Mouse (Mus musculus) C2C12 (cell line): Measurements from ENCODE around the gene Gca. TPM values are rescaled to one million over a fixed set of nuclear protein-coding genes. Genes with fewer than 3 reads are reported as not detected.

Experiments
- H3K27me3 ChIP-seq: one replicate; pipeline ENCODE4 v1.6.1; 2011; ENCODE audit not compliant: control insufficient read depth, insufficient read depth, insufficient read length
- H3K36me3 ChIP-seq: one replicate; pipeline ENCODE4 v1.6.1; 2011; ENCODE audit not compliant: control insufficient read depth, insufficient read depth
- H3K4me3 ChIP-seq: one replicate; pipeline ENCODE4 v1.5.1; 2011; ENCODE audit warnings: mild to moderate bottlenecking, control low read depth; ENCODE audit not compliant: poor library complexity, insufficient read depth, severe bottlenecking
- H3K79me2 ChIP-seq: one replicate; pipeline ENCODE4 v1.6.1; 2011; ENCODE audit not compliant: control insufficient read depth, insufficient read depth
- H3K79me3 ChIP-seq: one replicate; pipeline ENCODE4 v1.6.1; 2011; ENCODE audit warnings: low read depth, control low read depth
- H3ac ChIP-seq: one replicate; pipeline ENCODE3; 2011; ENCODE audit warnings: low read depth; ENCODE audit not compliant: control insufficient read depth, insufficient read length
- CEBPB ChIP-seq: IDR thresholded peaks from one replicate; pipeline ENCODE4 v1.6.1; 2011; ENCODE audit warnings: low read depth, mild to moderate bottlenecking, control low read depth, moderate library complexity
- CTCF ChIP-seq: IDR thresholded peaks from one replicate; pipeline ENCODE4 v1.5.1; 2011; ENCODE audit not compliant: control insufficient read depth, insufficient read depth, insufficient read length
- FOSL1 ChIP-seq: IDR thresholded peaks from one replicate; pipeline ENCODE4 v1.8.0; 2011; ENCODE audit warnings: mild to moderate bottlenecking, low read length; ENCODE audit not compliant: poor library complexity, insufficient read depth, severe bottlenecking
- MAX ChIP-seq: IDR thresholded peaks from one replicate; pipeline ENCODE4 v1.6.1; 2011; ENCODE audit warnings: mild to moderate bottlenecking, control low read depth
- MYOD1 ChIP-seq: IDR thresholded peaks from one replicate; pipeline ENCODE4 v1.6.1; 2011; ENCODE audit warnings: low read depth; ENCODE audit not compliant: control insufficient read depth, insufficient read length
- MYOG ChIP-seq: IDR thresholded peaks from one replicate; pipeline ENCODE4 v1.6.1; 2011; ENCODE audit not compliant: control insufficient read depth, insufficient read length; ENCODE audit errors: extremely low read depth
- USF1 ChIP-seq: IDR thresholded peaks from one replicate; pipeline ENCODE4 v1.6.1; 2011; ENCODE audit warnings: low read depth, mild to moderate bottlenecking, control low read depth, moderate library complexity
- polyA plus RNA-seq: library from polyadenylated mRNA; unstranded; fragments of >200 nt; fragmentation: generic; extraction: Trizol; gene quantifications from one replicate; pipeline ENCODE4 v1.2.1, GENCODE M21; 2012; ENCODE audit warnings: missing spikeins

Gene Gca
- polyA plus RNA-seq, 1 experiment = 0.04 TPM

DNA sequence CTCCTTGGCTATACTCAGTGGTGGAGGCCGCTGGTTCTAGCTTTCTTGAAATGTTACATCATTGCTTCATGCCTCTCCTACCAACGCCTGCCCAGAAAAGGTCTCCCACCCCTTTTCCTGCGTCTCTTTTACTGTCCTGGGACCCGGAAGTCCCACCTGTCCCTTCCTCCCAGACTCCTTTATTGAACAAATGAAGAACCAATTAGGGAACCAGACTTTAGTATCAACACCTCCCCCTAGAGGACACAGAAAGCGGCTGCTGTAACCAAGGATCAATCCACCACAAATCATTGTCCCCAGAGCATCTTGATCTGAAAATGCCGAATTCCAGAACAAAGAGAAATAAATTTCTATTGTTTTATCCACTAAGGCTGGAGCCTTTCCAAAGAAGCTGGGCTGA lies 3.5 kb upstream of the Gca start:
- no peaks in the 10 kb centered on the region for H3K79me3 ChIP-seq
- TF ChIP-seq FOSL1 (no peak), MYOD1 (no peak), MYOG (no peak), CEBPB (no peak), CTCF (no peak), USF1 (no peak), MAX (no peak)
- H3K79me2 ChIP-seq = no peaks in the 10 kb centered on the region
- no peak overlapping the region for H3ac ChIP-seq
- no peak overlapping the region for H3K4me3 ChIP-seq
- no peaks in the 10 kb centered on the region for H3K36me3 ChIP-seq
- no peaks in the 10 kb centered on the region for H3K27me3 ChIP-seq

DNA sequence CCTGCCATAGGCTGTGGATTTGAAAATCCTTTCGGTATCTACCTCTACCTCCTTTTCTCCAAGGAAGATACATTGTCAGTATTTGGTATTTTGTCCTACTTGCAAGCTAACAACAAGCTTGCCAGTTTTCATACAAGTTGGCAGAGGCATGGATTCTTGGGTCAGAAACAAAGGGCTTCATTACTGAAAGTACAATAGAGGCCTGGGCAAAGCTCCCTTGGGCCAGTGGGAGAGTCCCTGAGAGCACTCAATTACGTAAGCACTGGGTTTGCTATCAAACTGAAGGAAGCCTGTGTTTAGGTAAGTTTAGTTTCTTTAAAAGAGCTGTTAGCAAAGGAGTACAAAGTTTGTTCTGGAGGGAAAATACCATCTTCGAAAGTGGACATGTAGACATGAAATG lies 1.5 kb upstream of the Gca start:
- no peaks in the 10 kb centered on the region for H3K36me3 ChIP-seq
- H3K79me2 ChIP-seq = no peaks in the 10 kb centered on the region
- H3K79me3 ChIP-seq = no peaks in the 10 kb centered on the region
- H3K4me3 ChIP-seq = no peak overlapping the region
- no peak for TF ChIP-seq CEBPB
- no peak for TF ChIP-seq CTCF
- TF ChIP-seq FOSL1 = no peak
- TF ChIP-seq MYOG = no peak
- TF ChIP-seq MAX = no peak
- TF ChIP-seq MYOD1 = no peak
- no peak for TF ChIP-seq USF1
- no peaks in the 10 kb centered on the region for H3K27me3 ChIP-seq
- H3ac ChIP-seq = no peak overlapping the region

DNA sequence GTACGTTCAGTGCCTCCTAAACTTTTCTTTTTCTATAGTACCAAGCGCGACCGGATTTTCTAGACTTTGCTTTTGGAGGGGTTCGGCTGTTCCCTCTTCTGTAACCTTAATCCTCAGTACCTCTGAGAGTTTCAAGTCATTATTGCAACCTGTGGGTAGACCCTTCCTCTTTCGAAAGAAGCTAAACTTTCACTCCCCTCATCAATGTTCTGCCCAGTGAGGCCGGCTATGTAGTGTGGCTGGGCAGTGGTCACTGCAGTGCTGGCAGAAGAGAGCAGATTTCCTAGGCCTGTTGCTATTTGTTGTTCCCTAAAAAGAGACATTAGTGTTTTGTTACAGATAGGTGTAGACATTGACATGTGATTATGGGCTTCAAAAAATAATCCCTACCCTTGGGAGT lies 754 bp downstream of the Gca start:
- Histone ChIP-seq H3K79me2 (no peaks in the 10 kb centered on the region), H3K79me3 (no peaks in the 10 kb centered on the region), H3K4me3 (no peak overlapping the region), H3K27me3 (no peaks in the 10 kb centered on the region), H3K36me3 (no peaks in the 10 kb centered on the region), H3ac (no peak overlapping the region)
- no peak for TF ChIP-seq FOSL1
- no peak for TF ChIP-seq MYOD1
- TF ChIP-seq CTCF = no peak
- TF ChIP-seq MAX = no peak
- no peak for TF ChIP-seq MYOG
- no peak for TF ChIP-seq CEBPB
- TF ChIP-seq USF1 = no peak

DNA sequence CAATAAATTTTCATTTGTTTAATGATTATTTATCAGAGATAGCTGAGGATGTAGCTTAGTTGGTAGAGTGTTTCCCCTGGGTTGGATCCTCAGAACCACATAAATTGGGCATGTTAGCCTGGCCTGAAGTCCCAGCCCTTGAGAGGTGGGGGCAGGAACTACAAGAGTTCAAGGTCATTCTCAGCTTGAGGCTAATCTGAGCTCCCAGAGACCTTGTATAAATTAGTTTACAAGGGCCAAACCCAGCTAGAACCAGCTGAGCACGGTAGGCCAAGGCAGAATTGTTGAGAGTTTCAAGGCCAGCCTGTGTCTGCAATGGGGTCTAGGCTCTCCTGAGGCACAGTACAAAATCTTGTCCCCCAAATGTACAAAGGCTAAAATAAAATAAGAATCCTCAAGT lies 1.5 kb downstream of the Gca start:
- Histone ChIP-seq H3ac (no peak overlapping the region), H3K27me3 (no peaks in the 10 kb centered on the region), H3K4me3 (no peak overlapping the region), H3K36me3 (no peaks in the 10 kb centered on the region), H3K79me3 (no peaks in the 10 kb centered on the region), H3K79me2 (no peaks in the 10 kb centered on the region)
- TF ChIP-seq MYOG = no peak
- TF ChIP-seq USF1 = no peak
- no peak for TF ChIP-seq FOSL1
- no peak for TF ChIP-seq CEBPB
- no peak for TF ChIP-seq CTCF
- no peak for TF ChIP-seq MAX
- no peak for TF ChIP-seq MYOD1

DNA sequence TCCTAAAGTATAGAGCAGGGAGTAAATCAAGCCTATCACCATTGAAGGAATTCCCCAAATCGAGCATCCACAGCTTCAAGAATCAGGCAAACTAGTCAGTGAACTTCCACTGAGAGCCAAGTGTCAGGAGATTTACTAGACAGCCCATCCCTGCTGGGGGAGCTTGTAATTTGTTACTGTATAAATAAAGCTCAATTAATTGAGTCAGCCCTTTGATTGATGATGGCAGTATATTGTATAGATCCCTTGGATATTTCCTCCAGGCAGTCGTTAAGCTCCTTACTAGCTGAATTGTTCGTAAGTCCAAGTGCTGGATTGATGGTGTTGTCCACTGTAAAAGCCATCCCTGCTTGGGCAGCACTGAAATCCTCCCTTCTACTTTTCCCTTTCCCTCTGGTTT lies 5.8 kb downstream of the Gca start:
- TF ChIP-seq MYOG (no peak), FOSL1 (no peak), MYOD1 (no peak), CTCF (no peak), MAX (no peak), CEBPB (no peak), USF1 (no peak)
- H3ac ChIP-seq = no peak overlapping the region
- no peaks in the 10 kb centered on the region for H3K36me3 ChIP-seq
- H3K27me3 ChIP-seq = no peaks in the 10 kb centered on the region
- H3K4me3 ChIP-seq = no peak overlapping the region
- H3K79me3 ChIP-seq = no peaks in the 10 kb centered on the region
- no peaks in the 10 kb centered on the region for H3K79me2 ChIP-seq

DNA sequence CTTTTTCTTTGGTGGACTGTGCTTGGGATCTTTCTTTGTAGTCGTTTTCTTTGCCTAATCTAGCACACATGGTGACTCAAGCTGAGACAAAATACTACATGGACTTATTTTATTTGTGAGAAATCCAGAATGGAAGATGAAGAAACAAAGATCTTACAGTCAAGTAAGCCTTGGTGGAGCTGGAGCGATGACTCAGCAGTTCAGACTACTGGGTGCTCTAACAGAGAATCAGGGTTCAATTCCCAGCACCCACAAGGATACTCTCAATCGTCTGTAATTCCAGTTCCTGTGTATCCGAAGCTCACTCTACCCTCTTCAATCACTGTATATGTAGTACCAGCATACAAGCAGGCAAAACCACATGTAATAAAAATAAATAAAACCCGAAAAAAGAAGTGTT lies 6.2 kb downstream of the Gca start:
- Histone ChIP-seq H3K4me3 (no peak overlapping the region), H3K27me3 (no peaks in the 10 kb centered on the region), H3K79me2 (no peaks in the 10 kb centered on the region), H3K79me3 (no peaks in the 10 kb centered on the region), H3K36me3 (no peaks in the 10 kb centered on the region), H3ac (no peak overlapping the region)
- TF ChIP-seq CTCF = no peak
- TF ChIP-seq MYOG = no peak
- TF ChIP-seq USF1 = no peak
- TF ChIP-seq CEBPB = no peak
- TF ChIP-seq MAX = no peak
- TF ChIP-seq MYOD1 = no peak
- TF ChIP-seq FOSL1 = no peak
